Mouse (Mus musculus) CH12.LX (cell line): ENCODE data around the gene Acadvl. TPM values are rescaled to one million over a fixed set of nuclear protein-coding genes. Genes with fewer than 3 reads are reported as not detected.

Experiments used
- DNase-seq: peaks from one replicate; pipeline ENCODE4 v3.0.0-alpha.2; 2013; ENCODE audit errors: extremely low read depth
- H3K27ac ChIP-seq: 2 replicates; pipeline ENCODE4 v1.5.1; 2012; ENCODE audit warnings: low read depth, mild to moderate bottlenecking, control low read depth, moderate library complexity; ENCODE audit not compliant: insufficient read depth
- H3K27me3 ChIP-seq: replicated peaks from 2 replicates; pipeline ENCODE3; 2012; ENCODE audit warnings: inconsistent platforms
- H3K36me3 ChIP-seq, 2 experiments: replicated peaks in 1 of 2; 2 replicates each; pipeline versions ENCODE3 to v1.6.1; 2012; ENCODE audit warnings: inconsistent platforms in 1 of 2, low read length in 1 of 2, mild to moderate bottlenecking in 1 of 2, mixed read lengths in 1 of 2, moderate library complexity in 1 of 2; ENCODE audit not compliant: control insufficient read depth in 1 of 2, insufficient read depth in 1 of 2
- H3K4me1 ChIP-seq, 2 experiments: 2 replicates each; pipeline ENCODE4 v1.6.1; 2012; ENCODE audit warnings: inconsistent platforms in 1 of 2, moderate library complexity in 1 of 2; ENCODE audit not compliant: insufficient read depth in 2 of 2, control insufficient read depth in 1 of 2
- H3K4me2 ChIP-seq: 2 replicates; pipeline ENCODE4 v1.6.1; 2012; ENCODE audit warnings: low read depth, mild to moderate bottlenecking, control low read depth; ENCODE audit not compliant: poor library complexity, insufficient read depth, severe bottlenecking
- H3K4me3 ChIP-seq, 3 experiments: fragments of 150-350 bp in 1 of 3; sonication (generic) in 1 of 3; replicated peaks in 1 of 3; 2 replicates each; pipeline versions ENCODE3 to v1.5.1; 2011 to 2012; ENCODE audit warnings: low read depth in 2 of 3, low read length in 2 of 3, mild to moderate bottlenecking in 2 of 3, moderate library complexity in 2 of 3, control low read depth in 1 of 3, improper control_type of control experiment in 1 of 3, inconsistent platforms in 1 of 3, mixed read lengths in 1 of 3; ENCODE audit not compliant: poor library complexity in 1 of 3
- H3K79me2 ChIP-seq: replicated peaks from 2 replicates; pipeline ENCODE4 v1.6.1; 2012; ENCODE audit warnings: mild to moderate bottlenecking, moderate library complexity; ENCODE audit not compliant: control insufficient read depth, poor library complexity, insufficient read depth, severe bottlenecking; ENCODE audit errors: extremely low read depth
- H3K9ac ChIP-seq: 2 replicates; pipeline ENCODE4 v1.6.1; 2012; ENCODE audit warnings: low read depth, mild to moderate bottlenecking, control low read depth, moderate library complexity; ENCODE audit not compliant: insufficient read depth
- H3K9me3 ChIP-seq: replicated peaks from 2 replicates; pipeline ENCODE3; 2012; ENCODE audit warnings: low read length, inconsistent platforms, mixed read lengths
- BHLHE40 ChIP-seq: IDR thresholded peaks from 2 replicates; pipeline ENCODE4 v1.6.1; 2011; ENCODE audit warnings: mild to moderate bottlenecking, low read depth, low read length, improper control_type of control experiment
- CHD1 ChIP-seq: IDR thresholded peaks from 2 replicates; pipeline ENCODE4 v1.6.1; 2012; ENCODE audit warnings: low read depth, low read length, improper control_type of control experiment, inconsistent platforms
- CHD2 ChIP-seq: IDR thresholded peaks from 2 replicates; pipeline ENCODE4 v1.6.1; 2011; ENCODE audit warnings: low read length, improper control_type of control experiment
- CTCF ChIP-seq, 2 experiments: IDR thresholded peaks in 1 of 2; conservative IDR thresholded peaks in 1 of 2; 2 replicates each; pipeline ENCODE4 v1.5.1; 2011 to 2012; ENCODE audit warnings: low read depth in 2 of 2, low read length in 2 of 2, improper control_type of control experiment in 1 of 2, inconsistent platforms in 1 of 2, mild to moderate bottlenecking in 1 of 2, moderate library complexity in 1 of 2
- E2F4 ChIP-seq: IDR thresholded peaks from 2 replicates; pipeline ENCODE4 v1.6.1; 2011; ENCODE audit warnings: low read depth, low read length, improper control_type of control experiment; ENCODE audit not compliant: insufficient replicate concordance
- ELF1 ChIP-seq: IDR thresholded peaks from 2 replicates; pipeline ENCODE4 v1.6.1; 2014; ENCODE audit warnings: low read depth, mild to moderate bottlenecking, inconsistent platforms, low read length, improper control_type of control experiment
- EP300 ChIP-seq: IDR thresholded peaks from 2 replicates; pipeline ENCODE4 v1.6.1; 2011; ENCODE audit warnings: low read length, improper control_type of control experiment
- ETS1 ChIP-seq: conservative IDR thresholded peaks from 2 replicates; pipeline ENCODE4 v1.6.1; 2012; ENCODE audit warnings: low read depth, mild to moderate bottlenecking, inconsistent platforms, low read length, improper control_type of control experiment, moderate library complexity
- HCFC1 ChIP-seq: IDR thresholded peaks from 2 replicates; pipeline ENCODE4 v1.6.1; 2012; ENCODE audit warnings: low read depth, mild to moderate bottlenecking, inconsistent platforms, low read length, improper control_type of control experiment
- IRF4 ChIP-seq: IDR thresholded peaks from 2 replicates; pipeline ENCODE4 v1.6.1; 2014; ENCODE audit warnings: low read depth, mild to moderate bottlenecking, inconsistent platforms, low read length, improper control_type of control experiment
- JUND ChIP-seq: conservative IDR thresholded peaks from 2 replicates; pipeline ENCODE4 v1.6.1; 2011; ENCODE audit warnings: low read depth, low read length, improper control_type of control experiment
- KAT2A ChIP-seq: IDR thresholded peaks from 2 replicates; pipeline ENCODE4 v1.6.1; 2012; ENCODE audit warnings: low read length, improper control_type of control experiment, inconsistent platforms; ENCODE audit not compliant: insufficient replicate concordance
- MAFK ChIP-seq: IDR thresholded peaks from 2 replicates; pipeline ENCODE4 v1.6.1; 2011; ENCODE audit warnings: low read length, improper control_type of control experiment; ENCODE audit not compliant: insufficient replicate concordance
- MAX ChIP-seq: IDR thresholded peaks from 2 replicates; pipeline ENCODE4 v1.6.1; 2011; ENCODE audit warnings: low read length, improper control_type of control experiment
- MAZ ChIP-seq: IDR thresholded peaks from 2 replicates; pipeline ENCODE4 v1.6.1; 2012; ENCODE audit warnings: low read depth, mild to moderate bottlenecking, inconsistent platforms, low read length, improper control_type of control experiment, moderate library complexity
- MEF2A ChIP-seq: IDR thresholded peaks from 2 replicates; pipeline ENCODE4 v1.6.1; 2014; ENCODE audit warnings: low read depth, mild to moderate bottlenecking, inconsistent platforms, low read length, improper control_type of control experiment, borderline replicate concordance
- MXI1 ChIP-seq: IDR thresholded peaks from 2 replicates; pipeline ENCODE4 v1.6.1; 2011; ENCODE audit warnings: mild to moderate bottlenecking, low read depth, low read length, improper control_type of control experiment
- MYC ChIP-seq: IDR thresholded peaks from 2 replicates; pipeline ENCODE4 v1.6.1; 2011; ENCODE audit warnings: low read depth, mild to moderate bottlenecking, improper control_type of control experiment, low read length
- NELFE ChIP-seq: IDR thresholded peaks from 2 replicates; pipeline ENCODE4 v1.6.1; 2011; ENCODE audit warnings: low read depth, low read length, improper control_type of control experiment
- NRF1 ChIP-seq: IDR thresholded peaks from 2 replicates; pipeline ENCODE4 v1.6.1; 2014; ENCODE audit warnings: low read depth, mild to moderate bottlenecking, inconsistent platforms, low read length, improper control_type of control experiment, moderate library complexity
- PAX5 ChIP-seq: IDR thresholded peaks from 2 replicates; pipeline ENCODE4 v1.6.1; 2012; ENCODE audit warnings: low read length, inconsistent platforms, mixed read lengths
- POLR2A ChIP-seq: IDR thresholded peaks from 2 replicates; pipeline ENCODE4 v1.6.1; 2011; ENCODE audit warnings: low read depth, mild to moderate bottlenecking, improper control_type of control experiment, low read length
- POLR2AphosphoS2 ChIP-seq: IDR thresholded peaks from 2 replicates; pipeline ENCODE4 v1.6.1; 2011; ENCODE audit warnings: low read depth, low read length, improper control_type of control experiment
- RAD21 ChIP-seq: IDR thresholded peaks from 2 replicates; pipeline ENCODE4 v1.6.1; 2011; ENCODE audit warnings: low read depth, mild to moderate bottlenecking, low read length, improper control_type of control experiment, moderate library complexity
- RCOR1 ChIP-seq: conservative IDR thresholded peaks from 2 replicates; pipeline ENCODE4 v1.6.1; 2012; ENCODE audit warnings: low read depth, mild to moderate bottlenecking, inconsistent platforms, low read length, improper control_type of control experiment
- SIN3A ChIP-seq: IDR thresholded peaks from 2 replicates; pipeline ENCODE4 v1.6.1; 2012; ENCODE audit warnings: low read length, improper control_type of control experiment, inconsistent platforms
- SMC3 ChIP-seq: IDR thresholded peaks from 2 replicates; pipeline ENCODE4 v1.6.1; 2011; ENCODE audit warnings: low read depth, low read length, improper control_type of control experiment
- TBP ChIP-seq: conservative IDR thresholded peaks from 2 replicates; pipeline ENCODE4 v1.6.1; 2011; ENCODE audit warnings: low read depth, low read length, improper control_type of control experiment
- TCF12 ChIP-seq: IDR thresholded peaks from 2 replicates; pipeline ENCODE4 v1.6.1; 2014; ENCODE audit warnings: low read depth, mild to moderate bottlenecking, inconsistent platforms, low read length, improper control_type of control experiment
- USF1 ChIP-seq: IDR thresholded peaks from 2 replicates; pipeline ENCODE4 v1.6.1; 2014; ENCODE audit warnings: low read depth, mild to moderate bottlenecking, inconsistent platforms, low read length, improper control_type of control experiment
- USF2 ChIP-seq: conservative IDR thresholded peaks from 2 replicates; pipeline ENCODE4 v1.6.1; 2011; ENCODE audit warnings: low read depth, low read length, improper control_type of control experiment
- ZC3H11A ChIP-seq: IDR thresholded peaks from 2 replicates; pipeline ENCODE4 v1.6.1; 2012; ENCODE audit warnings: low read depth, mild to moderate bottlenecking, inconsistent platforms, low read length, improper control_type of control experiment
- ZMIZ1 ChIP-seq: IDR thresholded peaks from 2 replicates; pipeline ENCODE4 v1.6.1; 2012; ENCODE audit warnings: low read depth, mild to moderate bottlenecking, inconsistent platforms, low read length, improper control_type of control experiment
- ZNF384 ChIP-seq: IDR thresholded peaks from 2 replicates; pipeline ENCODE4 v1.6.1; 2012; ENCODE audit warnings: low read depth, low read length, improper control_type of control experiment, inconsistent platforms
- dilution Hi-C: fragments of 300-500 bp; cut with MboI; formaldehyde crosslinking; loops from 2 replicates; pipeline ENCODE4 v1.14.3; 2020; ENCODE audit warnings: low sequenced_read_pairs; ENCODE audit not compliant: extremely low pct_unique_long_range_greater_than_20kb, extremely low pct_ligation_motif_present
- in situ Hi-C: fragments of 300-500 bp; cut with MboI; formaldehyde crosslinking; loops from 3 replicates; pipeline ENCODE4 v1.14.3; 2019; ENCODE audit warnings: low sequenced_read_pairs, low pct_ligation_motif_present, low pct_unique_long_range_greater_than_20kb, mixed read lengths
- polyA plus RNA-seq: library from polyadenylated mRNA; unstranded; fragments of >175 nt; gene quantifications from 2 replicates; pipeline ENCODE4 v1.2.1, GENCODE M21; 2012; ENCODE audit warnings: low read depth; ENCODE audit not compliant: insufficient read length
- total RNA-seq, 2 experiments: library from RNA; depleted of rRNA; stranded (reverse); fragments of 300-350 nt in 1 of 2; fragments of >200 nt in 1 of 2; gene quantifications; 2 replicates each; pipeline ENCODE4 v1.2.3; 2012 to 2014

The Acadvl gene
- total and polyA plus RNA-seq, 3 experiments: 76.9 to 148 (median 81.8) TPM

DNA sequence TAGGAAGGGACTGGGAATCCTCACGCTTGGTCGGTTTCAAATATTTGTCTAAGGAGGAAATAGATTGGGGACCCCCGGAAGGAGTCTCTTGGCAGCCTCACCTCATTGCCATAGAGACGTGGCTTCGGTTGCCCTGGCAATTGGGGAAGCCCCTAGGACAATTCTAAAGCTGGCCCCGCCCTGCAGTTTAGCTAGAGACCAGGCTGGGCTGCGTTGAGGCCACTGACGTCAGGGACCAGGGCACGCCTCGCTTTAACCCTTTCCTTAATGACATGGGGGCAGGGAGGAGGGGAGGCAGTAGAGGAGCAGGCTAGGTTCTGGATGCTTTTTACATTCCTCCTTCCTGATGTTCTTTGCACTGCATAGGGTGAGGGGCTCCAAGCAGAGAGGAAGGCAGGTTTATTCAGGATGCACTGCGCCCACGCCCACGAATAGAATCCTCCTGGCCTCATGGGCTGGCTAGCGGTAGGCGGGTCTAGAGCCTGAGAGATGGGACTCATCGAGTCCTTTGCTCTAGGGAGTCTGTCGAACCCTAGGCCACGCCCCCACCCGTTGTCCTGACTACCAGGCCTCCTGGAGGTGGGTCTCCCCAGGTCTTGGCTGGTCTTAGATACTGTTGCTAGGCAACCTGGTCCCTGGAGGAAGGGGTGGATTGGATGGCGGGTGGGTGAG, 14.1 kb upstream of the Acadvl start:
- peak overlapping the region; percentile 40 to 69 (median 56) for H3K4me3 ChIP-seq
- no peaks in the 10 kb centered on the region for H3K79me2 ChIP-seq
- in situ Hi-C loops: no loop called here
- H3K9ac ChIP-seq: no peak overlapping the region
- peaks cover 11 to 23% of the 10 kb centered on the region in 2 experiments for H3K36me3 ChIP-seq
- peak overlapping the region; percentile 58; the same call in 1 of the 2 replicates for H3K27ac ChIP-seq
- peak overlapping the region; percentile 58 for H3K4me2 ChIP-seq
- DNase-seq: peak; percentile 100
- dilution Hi-C loops: no loop called here
- peaks cover 4% of the 10 kb centered on the region for H3K27me3 ChIP-seq
- H3K9me3 ChIP-seq: no peaks in the 10 kb centered on the region
- TF ChIP-seq USF2 (no peak), NELFE (no peak), PAX5 (no peak), SMC3 (no peak), IRF4 (no peak), ZMIZ1 (no peak), CTCF (conservative IDR thresholded peaks at IDR 0.05 in 1 of 2, IDR thresholded peaks at IDR 0.05 in 1 of 2; ENCODE audit: low read depth in 2 of 2, low read length in 2 of 2) (no peak), USF1 (no peak), RAD21 (no peak), TBP (peak; percentile 56; the same call in 1 of the 2 replicates), MAFK (no peak), MYC (peak; percentile 60; the same call in 1 of the 2 replicates), CHD1 (no peak), MEF2A (no peak; the same call in 1 of the 2 replicates), HCFC1 (peak; percentile 67), ELF1 (peak; percentile 80), EP300 (no peak), POLR2A (0 out of 2 replicates have a peak, but pooled peaks have one; percentile 13), MAX (no peak), ETS1 (no peak), POLR2AphosphoS2 (no peak), ZC3H11A (no peak), MAZ (peak; percentile 84; the same call in 1 of the 2 replicates), TCF12 (no peak), ZNF384 (no peak), RCOR1 (no peak), E2F4 (no peak), KAT2A (no peak), JUND (no peak), NRF1 (no peak), CHD2 (peak; percentile 86), BHLHE40 (peak; percentile 24; the same call in 1 of the 2 replicates), MXI1 (peak; percentile 98), SIN3A (peak; percentile 59; the same call in 1 of the 2 replicates)
- H3K4me1 ChIP-seq: peaks cover 19 to 37% of the 10 kb centered on the region in 2 experiments
